Mouse (Mus musculus) ES-CJ7 (cell line): ENCODE measurements around the gene Ftl1.
"Not testable (repeated sequence)": the region's sequence is repeated elsewhere in the genome, so short reads cannot be mapped to it uniquely, and the experiment has no call there.

ENCODE experiments used
- DNase-seq: peaks from one replicate; pipeline ENCODE4 v3.0.0; 2011; ENCODE audit warnings: low read depth, low spot score

Gene Ftl1

DNA sequence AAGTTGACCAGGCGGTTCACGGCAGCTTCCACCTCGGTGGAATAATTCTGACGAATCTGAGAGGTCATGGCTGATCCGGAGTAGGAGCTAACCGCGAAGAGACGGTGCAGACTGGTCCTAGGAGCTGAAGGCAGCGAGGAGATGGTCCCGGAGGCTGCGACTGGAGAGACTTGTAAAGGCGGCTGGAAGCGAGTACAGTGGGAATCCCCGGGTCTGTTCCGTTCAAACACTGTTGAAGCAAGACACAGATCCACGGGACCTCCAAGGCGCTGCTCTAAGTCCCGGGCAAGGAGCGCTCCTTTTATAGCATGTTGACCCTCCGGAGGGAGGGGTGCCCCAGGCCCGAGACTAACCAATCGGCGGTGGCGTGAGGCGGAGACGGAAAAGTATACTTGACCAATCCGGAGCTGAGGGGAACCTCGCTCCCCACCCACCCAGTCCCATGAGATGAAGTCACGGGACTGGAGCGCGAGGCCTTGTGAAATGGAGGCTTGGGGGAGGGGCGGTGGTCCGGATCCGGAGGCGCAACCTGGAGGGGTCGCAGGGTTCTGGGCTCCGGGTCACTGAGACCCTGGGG lies at the start of gene Ftl1:
TSS of gene Ftl1 (minus strand) at position 321 of the 577 bp plus-strand sequence.
- peak; percentile 99 for DNase-seq

DNA sequence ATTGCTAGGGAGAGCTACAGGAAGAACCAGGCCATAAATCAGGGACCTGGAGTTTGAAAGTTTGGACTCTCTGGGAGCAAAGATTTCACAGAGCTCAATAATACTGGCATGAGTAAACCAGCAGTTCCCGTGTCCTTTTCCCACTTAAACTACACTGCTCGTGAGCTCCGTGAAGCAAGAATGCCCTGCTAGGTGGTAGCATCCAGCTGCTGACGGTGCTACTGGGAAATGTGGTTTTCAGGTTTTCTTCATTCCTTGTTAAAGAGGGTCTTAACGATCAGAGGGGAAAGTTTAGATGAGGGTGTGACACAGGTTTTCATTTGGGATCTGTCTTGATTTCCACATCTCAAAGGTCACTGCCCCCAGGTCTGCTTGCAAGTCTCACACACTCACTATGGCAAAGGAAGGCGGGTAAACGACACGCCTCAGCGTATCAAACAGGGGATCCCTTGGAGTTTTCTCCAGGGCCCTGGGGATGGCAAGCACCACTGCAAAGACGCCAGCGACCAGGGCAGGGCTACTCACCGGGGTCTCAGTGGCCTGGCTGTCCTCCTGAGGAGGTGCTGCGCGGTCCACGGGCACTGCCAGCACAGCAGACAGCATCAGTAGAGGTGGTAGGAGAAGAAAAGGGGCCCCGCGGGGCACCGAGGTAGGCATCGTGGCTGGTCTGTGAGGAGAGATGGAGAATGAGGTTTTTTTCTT lies 49.6 kb upstream of the Ftl1 start:
- DNase-seq = no peak

DNA sequence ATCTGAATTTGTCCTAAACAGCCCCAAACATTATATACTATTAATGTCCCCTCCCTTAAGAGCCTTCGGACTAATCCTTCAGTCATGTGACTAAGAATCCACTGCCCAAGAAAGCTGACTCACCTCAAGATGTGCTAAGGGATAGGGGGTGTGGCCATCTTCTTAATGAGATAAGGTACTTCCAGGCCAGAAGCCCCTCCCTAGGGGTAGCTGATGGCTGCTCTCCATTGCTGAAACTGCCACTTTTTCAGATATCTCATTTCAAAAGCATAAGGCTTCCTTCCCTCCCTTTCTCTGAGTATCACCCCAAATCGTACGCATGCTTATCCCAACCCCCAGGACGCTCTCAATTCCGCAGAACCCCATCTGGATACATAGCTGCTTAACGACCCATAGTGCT lies 48.9 kb upstream of the Ftl1 start:
- no peak for DNase-seq

DNA sequence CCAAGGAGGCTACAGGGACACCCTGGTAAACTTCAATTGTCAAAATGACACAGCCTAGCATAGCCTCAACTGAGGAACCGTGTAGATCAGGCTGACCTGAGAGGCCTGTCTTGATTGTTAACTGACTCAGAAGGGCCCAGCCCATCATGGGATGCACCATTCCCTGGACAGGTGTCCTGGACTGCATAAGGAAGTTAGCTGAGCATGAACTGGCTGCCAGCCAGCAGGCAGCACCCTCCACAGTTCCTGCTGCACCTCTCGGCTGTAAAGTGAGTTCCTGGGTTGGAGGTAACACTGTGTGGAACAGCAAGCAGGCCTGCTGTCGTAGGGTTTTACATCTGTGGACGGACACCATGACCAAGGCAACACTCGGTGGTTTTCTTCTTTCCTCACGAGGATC lies 47.9 kb upstream of the Ftl1 start:
- no peak for DNase-seq

DNA sequence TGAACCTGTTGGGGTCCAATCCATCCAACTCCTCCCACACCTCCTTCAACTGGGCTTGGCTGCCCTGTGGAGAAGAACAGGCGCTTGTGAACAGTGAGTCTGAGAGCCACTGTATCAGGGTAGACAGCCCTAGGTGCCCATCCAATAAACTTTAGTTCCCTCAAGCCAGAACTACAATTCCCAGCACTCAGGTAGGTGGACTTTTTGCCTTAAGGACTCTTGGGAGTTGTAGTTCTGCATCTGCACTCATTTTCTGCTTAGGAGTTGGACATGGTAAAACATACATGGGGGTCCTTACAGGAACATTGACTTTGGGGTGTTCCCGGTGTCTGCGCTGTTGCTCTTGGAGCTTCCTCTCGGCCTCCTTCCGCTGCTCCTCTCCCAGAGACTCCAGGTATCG lies 38.7 kb upstream of the Ftl1 start:
- DNase-seq = no peak

DNA sequence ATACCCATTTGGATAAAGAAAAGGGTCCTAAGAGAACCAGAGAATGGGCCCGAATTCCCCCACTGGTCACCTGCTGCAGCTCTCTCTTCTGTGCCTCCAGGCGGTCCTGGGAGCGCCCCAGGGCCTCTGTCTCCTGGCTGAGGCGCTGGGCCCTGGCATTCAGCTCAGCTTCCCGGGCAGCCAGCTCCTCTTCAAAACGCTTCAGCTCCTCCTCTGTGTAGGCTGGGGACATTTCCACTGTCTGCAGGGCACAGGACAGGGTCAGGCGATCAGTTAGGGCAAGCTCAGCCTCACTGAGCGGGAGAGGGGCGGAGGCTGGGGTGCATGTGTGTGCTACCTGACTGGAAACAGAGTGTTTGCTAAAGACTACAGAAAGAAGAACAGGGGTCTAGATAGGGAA lies 34.9 kb upstream of the Ftl1 start:
- DNase-seq = no peak

DNA sequence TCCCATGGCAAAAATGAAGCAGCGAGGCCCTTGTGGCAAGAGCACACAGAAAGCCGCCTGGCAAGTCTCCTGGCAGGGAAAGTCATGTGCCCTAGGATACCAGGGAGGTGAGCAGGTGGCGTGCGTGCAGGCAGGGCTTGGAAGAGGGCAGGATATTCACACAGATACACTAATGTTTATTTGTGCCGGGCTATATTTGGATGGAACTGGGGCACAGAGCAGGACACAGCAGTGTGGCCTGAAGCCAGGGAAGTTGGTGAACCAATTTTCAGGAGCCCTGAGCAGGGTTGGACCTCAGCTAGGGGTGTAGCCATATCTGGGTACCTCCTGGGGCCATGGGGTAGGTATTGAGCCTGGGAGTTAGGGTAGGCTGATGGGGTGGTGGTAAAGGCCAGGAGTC lies 33.3 kb upstream of the Ftl1 start:
- DNase-seq = no peak

DNA sequence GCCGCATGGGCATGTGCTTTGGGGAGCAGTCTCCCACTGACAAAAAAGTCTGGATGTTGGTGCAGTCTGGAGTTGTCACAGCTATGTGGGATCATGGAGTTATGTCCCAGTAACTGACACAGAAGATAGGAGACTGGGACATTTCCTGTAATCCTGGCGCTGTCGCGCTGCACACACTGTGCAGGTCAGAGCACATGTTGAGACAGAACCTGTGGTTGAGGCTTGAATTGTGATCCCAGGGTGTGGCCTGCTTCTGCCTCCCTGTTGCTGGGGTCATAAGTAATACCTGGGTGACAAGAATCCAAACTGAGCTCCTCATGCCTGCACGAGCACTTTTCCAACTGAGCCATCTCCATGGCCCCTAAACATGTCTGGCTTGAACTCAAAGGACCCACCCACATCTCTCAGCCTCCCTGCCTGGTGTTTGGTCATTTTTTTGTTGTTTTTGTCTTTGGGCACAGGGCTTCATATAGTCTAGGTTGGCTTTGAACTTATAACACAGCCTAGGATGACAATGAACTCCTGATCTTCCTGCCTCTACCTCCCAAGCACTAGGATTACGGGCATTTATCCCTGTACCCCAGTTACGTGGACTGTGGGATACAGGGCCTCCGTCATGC lies 32.7 kb upstream of the Ftl1 start:
- DNase-seq = no peak

DNA sequence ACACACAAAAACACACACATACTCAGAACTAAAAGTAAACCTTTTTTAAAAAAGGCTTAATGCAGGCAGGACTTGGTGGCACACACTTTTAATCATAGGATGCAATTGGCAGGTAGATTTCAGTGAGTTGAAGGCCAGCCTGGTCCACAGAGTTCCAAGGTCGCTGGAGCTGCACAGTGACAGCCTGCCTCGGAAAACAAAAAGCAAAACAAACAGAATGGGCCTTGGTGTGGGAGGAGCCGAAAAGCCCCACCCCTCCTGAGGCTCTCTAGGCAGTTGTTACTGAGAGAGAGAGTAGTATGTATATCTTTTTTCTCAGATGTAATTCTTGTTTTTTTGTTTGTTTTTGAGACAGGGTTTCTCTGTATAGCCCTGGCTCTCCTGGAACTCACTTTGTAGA lies 31.6 kb upstream of the Ftl1 start:
- DNase-seq = no peak

DNA sequence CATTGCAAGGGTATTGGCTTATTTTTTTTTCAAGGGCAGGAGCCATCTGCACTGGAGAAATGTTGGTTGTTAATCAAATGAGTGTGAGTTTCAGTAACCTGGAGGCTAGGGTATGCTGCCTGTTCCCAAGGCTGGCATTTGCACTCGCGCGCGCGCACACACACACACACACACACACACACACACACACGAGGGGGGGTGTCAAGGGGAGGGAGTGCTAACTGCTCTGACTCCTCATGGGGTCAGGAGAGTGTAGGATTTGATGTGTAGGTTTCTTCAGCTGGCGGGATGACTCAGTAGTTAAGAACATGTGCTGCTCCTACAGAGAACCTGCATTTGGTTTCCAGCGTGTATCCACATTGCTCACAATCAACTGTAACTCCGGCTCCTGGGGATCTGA lies 31.1 kb upstream of the Ftl1 start:
- no peak for DNase-seq

DNA sequence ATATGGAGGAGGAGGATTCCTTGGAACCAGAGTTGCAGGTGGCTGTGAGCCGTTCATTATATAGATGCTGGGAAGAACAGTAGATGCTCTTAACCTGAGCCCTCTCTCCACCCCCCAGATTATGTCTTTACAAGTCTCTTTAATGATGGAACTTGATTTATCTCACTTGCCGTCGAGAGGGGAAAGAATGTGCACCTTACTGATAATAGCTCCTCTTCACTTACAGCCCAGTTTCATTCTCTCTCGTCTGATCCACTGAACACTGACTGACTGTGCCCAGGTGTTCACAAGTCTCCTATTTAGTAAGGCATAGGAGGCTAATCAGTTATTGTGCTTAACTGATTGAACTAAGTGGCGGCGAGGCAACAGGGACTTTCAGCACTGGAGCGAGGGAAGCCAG lies 29.9 kb upstream of the Ftl1 start:
- DNase-seq = no peak

DNA sequence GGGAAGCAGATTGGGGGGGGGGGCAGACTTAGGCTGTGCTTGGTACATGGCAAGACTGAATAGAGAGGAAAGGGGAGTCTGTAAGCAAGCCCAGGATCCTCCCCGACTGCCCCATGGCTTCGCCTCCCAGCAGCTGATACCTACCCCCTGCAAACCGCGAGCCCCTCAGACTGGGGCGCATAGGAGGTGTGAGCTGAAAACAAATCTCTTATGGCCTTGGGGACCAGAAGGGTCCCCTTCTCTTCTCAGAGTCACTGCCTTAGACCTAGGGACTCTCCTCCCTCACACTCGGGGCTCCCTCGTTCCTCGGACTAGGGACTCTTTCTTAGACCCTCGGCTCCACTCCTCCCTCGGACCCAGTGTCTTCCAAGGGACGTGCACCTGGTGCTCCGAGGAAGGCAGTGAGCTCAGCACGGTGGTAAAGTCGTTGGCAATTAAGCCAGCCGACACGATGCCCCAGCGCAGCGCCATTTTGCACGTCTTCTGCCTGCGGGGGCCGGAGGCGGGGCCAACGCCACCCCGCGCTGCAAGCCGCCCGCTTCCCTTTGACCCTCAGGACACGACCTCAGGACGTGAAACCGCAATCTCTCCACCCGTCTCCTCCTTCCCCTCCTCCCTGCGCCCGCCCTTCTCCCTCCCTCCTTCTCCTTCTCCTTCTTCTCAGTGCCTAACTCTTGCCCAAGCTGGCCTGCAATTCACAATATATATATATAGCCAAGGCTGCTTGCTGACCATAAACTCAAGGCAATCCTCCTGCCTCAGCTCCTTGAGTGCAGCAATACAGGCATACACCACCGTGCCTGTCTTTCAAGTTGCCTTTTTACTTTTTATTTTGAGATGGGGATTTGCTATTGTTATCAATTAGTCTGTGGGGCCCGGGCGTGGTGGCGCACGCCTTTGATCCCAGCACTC lies 28.9 kb upstream of the Ftl1 start, which contains the start of gene Dhdh:
TSS of gene Dhdh (minus strand) at position 513 of the 912 bp plus-strand sequence.
- peak; percentile 64 for DNase-seq

DNA sequence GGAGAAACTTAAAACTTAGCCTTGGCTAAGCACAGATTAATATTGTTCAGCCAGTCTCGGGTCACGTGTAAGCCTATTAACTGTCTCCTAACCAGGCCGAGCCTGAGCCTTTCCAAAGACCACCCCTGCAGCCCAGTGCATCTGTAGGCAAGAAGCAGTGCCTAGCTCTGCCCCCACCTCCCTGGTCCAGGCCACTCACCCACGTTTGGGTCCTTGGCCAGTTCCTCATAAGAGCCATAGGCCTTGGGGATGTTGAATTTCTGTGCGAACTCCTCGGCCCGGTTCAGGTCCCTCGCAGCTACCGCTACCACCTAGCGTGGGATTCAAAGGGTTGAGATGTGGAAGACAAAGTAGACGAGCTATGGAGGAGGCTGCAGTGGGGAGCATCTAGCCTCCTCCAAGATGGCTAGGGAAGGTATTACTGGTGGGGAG lies 28.2 kb upstream of the Ftl1 start:
- no peak for DNase-seq

DNA sequence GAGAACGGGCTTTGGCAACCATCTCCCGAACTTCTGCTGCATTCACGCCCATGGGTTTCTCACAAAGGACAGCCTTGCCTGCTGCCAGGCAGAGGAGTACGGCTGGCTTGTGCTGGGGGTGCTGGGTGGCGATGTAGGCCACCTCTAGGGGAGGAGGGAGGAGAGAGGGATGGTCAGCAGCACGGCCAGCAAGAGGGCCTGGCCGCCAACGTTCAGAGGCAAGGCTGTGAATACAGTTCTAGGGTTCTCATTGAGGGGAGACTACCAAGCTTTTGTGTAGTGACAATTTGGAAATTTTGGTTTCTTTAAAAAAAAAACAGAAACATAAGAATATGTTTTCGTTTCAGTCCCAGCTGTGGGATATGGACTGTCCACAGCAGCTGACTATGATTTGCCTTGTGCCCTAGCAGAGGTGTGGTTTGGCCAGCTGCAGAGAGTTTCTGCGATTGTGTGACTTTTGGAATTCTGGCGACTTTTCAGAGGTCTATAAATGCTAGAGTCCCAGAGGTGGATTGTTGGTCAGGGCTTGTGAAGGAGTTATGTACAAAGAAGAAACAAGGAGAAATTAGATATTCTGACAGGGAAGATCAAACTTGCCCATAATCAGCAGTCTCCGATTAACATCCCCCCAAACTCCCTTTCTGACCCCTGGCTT lies 27.2 kb upstream of the Ftl1 start, which contains the start of gene Gm45808:
TSS of gene Gm45808 (minus strand) at position 51 of the 655 bp plus-strand sequence.
- DNase-seq = no peak

DNA sequence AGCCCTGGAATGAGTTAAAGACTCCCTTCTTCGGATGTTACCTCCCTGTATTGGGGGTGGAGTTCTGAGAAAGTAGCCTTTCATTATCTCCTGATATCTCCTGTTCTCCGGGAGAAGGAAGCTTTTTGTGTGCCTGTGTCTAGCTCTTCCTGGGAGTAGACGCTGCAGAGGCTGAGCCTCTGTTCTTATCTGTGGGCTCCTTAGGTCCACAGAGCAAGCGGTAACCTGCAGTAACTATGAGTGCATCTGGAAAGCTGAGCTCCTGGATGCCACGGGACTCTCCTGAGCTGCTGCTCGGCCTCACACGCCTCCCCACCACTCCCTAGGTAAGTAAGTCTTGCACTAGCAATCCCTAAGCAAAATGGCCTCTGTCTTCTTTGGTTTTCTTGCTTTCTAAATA lies 26.5 kb upstream of the Ftl1 start:
- no peak for DNase-seq

DNA sequence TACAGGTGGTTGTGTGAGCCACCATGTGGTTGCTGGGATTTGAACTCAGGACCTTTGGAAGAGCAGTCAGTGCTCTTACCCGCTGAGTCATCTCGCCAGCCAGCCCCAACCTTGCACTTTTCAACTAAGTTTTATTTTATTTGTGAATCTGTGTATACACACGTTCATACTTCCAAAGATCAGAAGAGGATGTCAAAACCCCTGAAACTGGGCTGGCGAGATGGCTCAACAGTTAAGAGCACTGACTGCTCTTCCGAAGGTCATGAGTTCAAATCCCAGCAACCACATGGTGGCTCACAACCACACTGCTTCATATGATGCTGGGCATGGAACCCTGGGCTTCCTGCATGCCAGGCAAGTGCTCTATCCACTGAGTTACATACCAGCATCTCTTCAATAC lies 25.3 kb upstream of the Ftl1 start:
- not testable (repeated sequence) for DNase-seq

DNA sequence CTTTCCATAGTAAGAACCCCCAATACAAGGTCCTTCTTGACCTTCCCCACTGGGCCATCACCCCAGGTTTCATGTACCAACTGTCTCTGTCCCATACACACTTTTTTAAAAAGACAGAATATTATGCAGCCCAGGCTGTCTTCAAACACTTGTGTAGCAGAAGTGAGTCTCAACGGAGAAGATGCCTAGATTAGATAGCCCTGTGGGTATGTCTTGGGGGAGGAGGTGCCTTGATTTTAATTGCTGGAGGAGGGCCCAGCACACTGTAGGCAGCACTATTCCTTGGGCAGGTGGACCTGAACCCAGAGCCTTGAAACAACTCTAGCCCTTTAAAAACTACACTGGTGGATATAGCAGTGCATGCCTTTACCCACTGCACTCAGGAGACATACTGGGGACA lies 22.5 kb upstream of the Ftl1 start:
- DNase-seq = no peak

DNA sequence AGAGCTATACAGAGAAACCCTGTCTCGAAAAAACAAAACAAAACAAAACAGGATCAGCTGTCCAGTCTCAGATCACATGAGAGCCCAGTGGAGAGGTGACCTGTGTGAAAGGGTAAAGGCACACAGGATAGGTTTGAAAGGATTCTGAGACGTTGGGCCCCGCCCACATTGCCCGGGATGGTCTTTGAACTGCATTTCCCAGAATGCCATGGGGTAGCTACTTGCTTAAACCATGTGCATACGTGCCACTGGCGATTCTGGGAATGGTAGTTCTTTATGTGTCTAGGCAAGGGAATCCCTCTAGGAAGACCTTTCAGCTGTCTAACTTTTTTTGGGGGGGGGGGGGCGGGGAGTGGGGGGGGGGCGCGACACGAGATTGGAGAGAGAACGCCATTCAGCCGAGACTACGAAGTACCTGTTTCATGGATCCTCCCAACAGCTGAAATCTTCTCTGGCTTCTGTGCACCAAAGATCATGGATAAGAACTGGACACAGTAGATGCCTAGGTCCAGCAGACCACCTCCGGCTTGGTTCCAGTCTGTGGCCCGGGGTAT lies 21.8 kb upstream of the Ftl1 start, which contains the start of gene Tulp2:
TSS of gene Tulp2 (plus strand) at position 504 of the 554 bp plus-strand sequence.
- DNase-seq = peak; percentile 90

DNA sequence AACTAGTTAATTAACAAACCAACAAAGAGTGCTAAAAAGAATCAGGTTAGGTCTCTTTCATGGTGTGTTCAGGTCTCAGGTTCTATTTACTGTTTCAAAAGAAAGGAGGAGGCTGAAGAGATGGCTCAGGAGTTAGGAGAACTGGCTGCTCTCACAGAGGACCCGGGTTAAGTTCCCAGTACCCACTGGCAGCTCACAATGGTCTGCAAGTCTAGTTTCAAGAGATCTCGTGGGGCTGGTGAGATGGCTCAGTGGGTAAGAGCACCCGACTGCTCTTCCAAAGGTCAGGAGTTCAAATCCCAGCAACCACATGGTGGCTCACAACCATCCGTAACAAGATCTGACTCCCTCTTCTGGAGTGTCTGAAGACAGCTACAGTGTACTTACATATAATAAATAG lies 20.6 kb upstream of the Ftl1 start:
- not testable (repeated sequence) for DNase-seq

DNA sequence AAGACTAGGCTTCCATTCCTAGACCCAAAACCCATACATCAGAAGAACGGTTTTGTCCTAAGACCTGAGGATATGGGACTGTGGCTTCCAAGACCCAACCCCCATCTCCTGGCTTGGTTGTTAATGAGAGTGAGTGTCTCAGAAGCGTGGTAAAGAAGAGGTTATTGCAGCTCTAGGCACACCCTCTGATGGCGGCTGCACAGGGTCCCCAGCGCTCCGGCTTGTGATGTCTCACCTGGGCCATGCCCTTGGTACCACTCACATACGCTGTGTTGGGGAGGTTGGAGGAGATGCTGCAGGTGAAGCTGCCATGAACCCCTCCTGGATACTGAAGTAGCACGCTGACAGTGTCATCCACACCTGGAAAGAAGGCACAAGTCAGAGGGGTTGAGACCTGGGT lies 19.1 kb upstream of the Ftl1 start:
- no peak for DNase-seq

DNA sequence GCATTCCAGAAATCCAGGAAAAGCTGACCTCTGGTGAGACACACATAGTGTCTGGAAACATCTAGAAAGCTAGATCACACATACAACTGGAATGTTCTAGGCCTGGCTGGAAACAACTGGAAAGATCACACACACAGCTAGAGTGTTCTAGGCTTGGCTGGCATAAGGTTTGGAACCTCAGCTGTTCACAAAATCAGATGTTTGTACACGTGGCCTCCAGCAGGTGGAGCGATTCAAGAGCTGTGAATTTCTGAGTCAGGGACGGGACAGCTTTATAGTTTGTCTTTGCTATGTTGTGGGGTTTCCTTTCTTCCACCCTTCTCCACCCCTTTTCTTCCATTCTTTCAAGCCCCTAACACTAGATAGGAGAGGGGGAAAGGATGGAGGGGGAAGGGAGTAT lies 17.3 kb upstream of the Ftl1 start:
- DNase-seq = peak; percentile 77
